Mouse (Mus musculus): ENCODE data around the gene Adgrl4.

Adgrl4 gene

GRCm38 (mm10) chr3:151505606-151506005 is 67.9 kb downstream of the Adgrl4 start:
- no peak for DNase-seq

DNA sequence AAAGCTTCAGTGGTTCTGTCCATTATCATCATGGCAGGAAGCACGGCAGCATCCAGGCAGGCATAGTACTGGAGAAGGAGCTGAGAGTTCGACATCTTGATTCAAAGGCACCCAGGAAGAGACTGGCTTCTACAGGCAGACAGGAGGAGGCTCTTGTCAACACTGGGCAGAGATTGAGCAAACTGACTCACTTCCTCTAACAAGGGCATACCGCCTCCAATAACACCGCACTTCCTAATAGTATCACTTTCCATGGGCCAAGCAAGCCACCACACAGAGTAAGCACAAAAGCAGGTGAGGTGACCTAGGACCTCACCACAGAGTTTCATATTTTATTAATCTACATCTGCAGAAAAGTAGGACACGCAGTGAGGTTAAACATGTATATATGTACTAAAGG is 73.5 kb downstream of the Adgrl4 start:
- DNase-seq = no peak

DNA sequence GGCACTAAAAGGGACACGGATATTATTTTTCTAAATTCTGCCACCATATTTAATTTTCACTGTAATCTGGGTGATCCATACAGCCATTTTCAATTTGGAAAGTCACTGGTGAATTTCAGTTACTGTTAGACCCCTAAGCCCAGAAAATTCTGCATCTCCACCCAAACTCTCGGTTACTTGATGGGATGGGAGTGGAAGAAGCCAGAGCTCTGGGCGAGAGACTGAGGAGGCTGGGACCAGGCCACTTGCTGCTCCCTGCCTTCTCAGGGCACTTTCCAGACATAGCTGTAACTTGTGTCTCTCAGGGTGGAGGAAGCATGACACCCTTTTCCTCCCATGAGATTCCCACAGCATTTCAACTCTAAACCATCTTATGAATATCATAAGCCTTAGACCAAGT is 109.5 kb downstream of the Adgrl4 start:
- no peak for DNase-seq

GRCm38 (mm10) chr3:151551002-151551401 is 113.3 kb downstream of the Adgrl4 start:
- no peak for DNase-seq

DNA sequence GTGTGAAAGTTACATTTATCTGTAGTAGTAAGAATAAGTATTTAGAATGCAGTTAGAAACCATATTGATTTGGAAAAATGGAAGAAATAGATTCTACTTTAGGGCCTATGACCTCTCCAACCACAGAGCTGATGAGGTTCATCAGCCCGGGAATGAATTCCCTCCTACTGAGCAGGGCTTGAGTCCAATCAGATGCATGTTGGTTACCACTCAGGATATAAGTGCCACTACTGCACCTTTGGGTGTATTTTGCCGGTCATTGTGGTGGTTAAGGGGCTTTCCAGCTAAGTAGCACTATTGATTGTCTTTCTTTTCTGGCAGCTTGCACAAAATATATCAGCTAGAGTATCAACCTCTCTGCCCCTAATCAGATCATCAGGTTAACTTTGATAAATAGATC is 118.9 kb downstream of the Adgrl4 start:
- no peak for DNase-seq

GRCm38 (mm10) chr3:151557125-151557524 is 119.4 kb downstream of the Adgrl4 start:
- no peak for DNase-seq

DNA sequence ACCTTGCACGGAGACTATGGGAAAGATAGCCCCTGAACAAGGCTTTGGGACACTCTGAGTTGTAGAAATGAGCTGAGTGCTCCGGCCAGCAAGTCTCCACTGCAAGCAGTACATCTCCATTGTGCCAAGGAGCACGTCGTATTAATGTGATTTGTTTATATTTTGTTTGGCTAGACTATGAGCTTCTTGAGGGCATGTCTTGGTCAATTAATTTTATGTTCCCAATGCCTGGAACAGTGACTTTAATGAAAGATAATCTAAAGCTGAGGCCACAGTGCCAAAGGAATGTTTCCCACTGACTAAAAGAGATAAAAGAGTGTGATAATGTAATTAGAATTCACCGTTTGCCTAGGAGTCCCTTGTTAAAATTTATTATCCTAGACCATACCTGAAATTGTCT is 119.9 kb downstream of the Adgrl4 start:
- DNase-seq = no peak

- DNase-seq = no peak
These were observed 120.7 kb downstream of the Adgrl4 start for GRCm38 (mm10) chr3:151558374-151558773.

- peak in 1 of 2 experiments; percentile 2 for DNase-seq
These were observed 128.3 kb downstream of the Adgrl4 start for GRCm38 (mm10) chr3:151565664-151566621.

- DNase-seq = peak in 1 of 2 experiments; percentile 28
These were observed 128.9 kb downstream of the Adgrl4 start for GRCm38 (mm10) chr3:151566629-151567028.

GRCm38 (mm10) chr3:151567541-151567940 is 129.9 kb downstream of the Adgrl4 start:
- no peak for DNase-seq

DNA sequence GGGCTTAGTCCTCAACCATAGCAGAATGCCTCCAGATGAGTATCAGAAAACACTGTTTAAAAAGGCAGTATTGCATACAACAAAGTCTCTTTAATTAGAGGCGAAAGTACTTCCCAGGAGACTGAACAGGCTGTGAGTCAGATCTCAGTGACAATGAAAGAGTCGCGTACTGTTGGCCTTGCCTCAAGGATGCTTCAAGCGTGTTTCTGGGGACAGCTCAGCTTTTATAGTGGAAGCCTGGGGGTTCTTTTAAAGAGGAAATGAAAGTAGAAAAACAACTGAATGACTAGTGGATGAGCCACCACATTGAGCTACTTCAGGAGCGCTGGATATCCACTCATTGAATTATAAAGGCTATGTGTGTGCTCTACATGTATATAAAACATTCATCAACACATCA is 134.4 kb downstream of the Adgrl4 start:
- DNase-seq = no peak

DNA sequence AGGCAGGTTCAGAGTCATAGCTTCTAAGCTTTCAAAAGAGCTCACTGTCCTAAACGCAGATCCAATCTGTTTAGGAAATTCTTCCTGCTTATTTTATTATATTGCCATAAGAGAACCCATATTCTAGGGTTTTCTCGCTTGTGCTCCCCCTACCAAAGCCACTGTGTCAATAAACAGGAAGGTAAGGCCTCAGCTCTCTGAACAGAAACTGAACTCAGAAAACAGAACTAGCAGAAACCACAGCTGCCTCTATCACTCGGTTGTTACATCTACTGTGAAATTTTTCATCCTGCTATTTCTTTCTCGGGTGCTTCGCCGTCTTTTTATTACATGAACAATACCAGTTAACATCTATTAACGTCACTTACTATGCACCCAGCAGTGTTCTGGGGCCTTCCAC is 137.6 kb downstream of the Adgrl4 start:
- DNase-seq = no peak

DNA sequence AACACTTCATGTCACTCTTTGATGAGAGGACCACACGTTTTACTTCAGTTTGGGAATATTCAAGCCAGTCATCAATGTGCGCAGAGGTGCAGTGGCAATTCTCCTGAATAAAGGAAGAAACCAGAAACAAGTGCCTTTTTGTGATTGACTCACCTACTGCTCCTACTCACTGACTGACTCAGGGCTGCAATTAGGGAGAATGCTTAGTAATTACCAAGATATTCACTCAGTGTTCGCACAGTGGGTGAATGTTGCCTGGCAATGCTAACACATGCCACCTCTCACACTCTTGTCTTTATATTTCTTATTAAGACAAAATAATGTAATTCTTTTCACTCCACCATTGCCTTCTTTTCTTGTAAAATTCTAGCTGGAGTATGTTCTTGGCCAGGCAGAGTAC is 138.5 kb downstream of the Adgrl4 start:
- DNase-seq = no peak

- no peak for DNase-seq
These were observed 154.2 kb downstream of the Adgrl4 start for GRCm38 (mm10) chr3:151591904-151592303.

Data from kidney, postnatal 25 days (tissue).